Mouse (Mus musculus): ENCODE data around the gene Qrich2.
A peak's percentile ranks its signal among the peaks of the same experiment; 100 is the strongest.
"Not testable (repeated sequence)": the region's sequence is repeated elsewhere in the genome, so short reads cannot be mapped to it uniquely, and the experiment has no call there.

Qrich2 gene

DNA sequence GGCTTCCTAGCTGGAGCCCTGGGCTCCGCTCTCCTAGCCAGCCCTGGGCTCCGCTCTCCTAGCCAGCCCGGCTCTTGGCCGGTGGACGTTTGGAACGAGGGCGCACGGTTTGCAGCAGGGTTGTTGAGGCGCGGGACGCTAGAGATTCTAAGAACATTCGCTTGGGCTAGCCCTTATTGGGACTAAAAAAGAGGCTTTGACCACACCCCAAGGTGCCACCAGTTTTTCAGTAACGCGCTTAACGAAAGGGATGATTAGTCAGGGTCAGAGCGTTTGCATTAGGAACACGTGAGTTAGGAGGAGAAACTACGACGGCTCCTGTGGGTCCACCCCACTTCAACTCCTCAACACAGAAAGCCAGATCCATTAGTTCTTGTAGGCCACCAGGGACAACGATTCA is at the start of gene Qrich2:
Gene Qrich2, minus strand, starts transcription at position 101 of the 400 bp plus-strand sequence.
- DNase-seq, result no peak

DNA sequence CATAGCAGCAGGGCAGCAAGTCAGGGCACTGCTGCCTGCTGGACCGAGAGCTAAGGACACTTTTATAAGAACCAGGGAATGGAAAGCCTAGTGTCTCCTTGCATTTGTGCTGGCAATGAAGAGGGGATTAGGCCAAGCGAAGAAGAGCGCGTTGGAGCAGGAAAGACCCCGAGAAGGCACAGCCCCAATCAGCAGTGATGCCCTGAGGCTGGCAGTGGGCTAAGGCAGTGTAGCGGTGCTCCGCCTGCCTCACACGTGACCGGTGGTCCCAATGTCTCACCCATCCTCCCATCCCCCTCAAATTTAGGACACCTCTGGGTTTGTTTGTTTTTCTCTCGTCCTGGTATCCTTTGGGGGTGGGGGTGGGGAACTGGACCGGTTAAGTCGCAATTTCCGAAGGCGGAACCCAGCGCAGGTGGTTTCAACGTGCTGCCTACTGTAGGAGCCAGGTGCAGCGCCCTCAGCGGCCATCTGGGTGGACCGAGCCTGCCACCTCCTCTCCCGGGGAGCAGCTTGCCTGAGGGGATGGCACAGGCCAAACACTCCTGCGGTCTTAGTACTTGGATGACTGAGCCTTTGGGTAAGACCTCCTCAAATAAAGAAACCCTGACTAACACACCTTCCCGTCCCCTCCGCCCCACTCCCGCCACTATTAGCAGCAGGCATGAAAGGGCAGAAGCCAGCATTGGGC is 49.4 kb upstream of the Qrich2 start:
- peak; percentile 30 to 73 for DNase-seq

GRCm38 (mm10) chr11:116513531-116514038 is 47.5 kb upstream of the Qrich2 start:
- DNase-seq, result no peak

DNA sequence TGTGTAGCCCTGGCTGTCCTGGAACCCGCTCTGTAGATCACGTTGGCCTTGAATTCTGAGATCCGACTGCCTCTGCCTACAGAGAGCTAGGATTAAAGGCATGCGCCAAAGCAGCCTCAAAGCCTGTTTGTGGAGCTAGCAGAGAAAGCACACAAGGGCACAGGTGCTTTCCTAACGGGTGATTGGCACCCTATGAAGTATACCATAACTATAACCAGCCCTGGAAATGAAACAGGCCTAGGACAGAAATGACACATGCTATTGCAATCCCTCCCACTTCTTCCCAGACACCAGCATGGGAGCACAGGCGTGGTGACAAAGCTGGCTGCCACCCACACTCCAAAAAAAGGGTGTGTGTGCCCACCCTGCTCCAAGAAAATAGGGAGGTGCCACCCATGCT is 46.9 kb upstream of the Qrich2 start:
- DNase-seq, result peak in 1 of 2 experiments; percentile 19

DNA sequence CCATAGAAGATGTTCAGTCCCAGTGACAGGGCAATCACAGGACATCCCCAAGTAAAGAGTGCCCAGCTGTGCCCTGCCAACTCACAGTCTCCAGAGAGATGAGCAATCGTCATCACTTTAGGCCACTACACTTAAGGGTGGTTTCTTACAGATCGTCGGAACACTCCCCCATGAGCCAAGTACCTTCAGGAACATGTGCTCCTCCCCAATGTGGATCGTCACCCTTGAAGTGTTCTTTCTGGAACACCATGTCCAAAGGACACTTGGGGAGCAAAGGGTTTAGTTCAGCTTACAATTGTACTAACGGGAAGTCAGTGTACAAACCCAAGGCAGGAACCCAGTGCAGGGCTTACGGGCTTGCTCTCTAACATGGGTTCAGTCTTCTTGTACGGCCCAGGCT is 46.1 kb upstream of the Qrich2 start:
- DNase-seq, result peak in 1 of 2 experiments; percentile 8

- peak in 1 of 2 experiments; percentile 23 for DNase-seq
Observed at GRCm38 (mm10) chr11:116511301-116511868, 45.3 kb upstream of the Qrich2 start.

DNA sequence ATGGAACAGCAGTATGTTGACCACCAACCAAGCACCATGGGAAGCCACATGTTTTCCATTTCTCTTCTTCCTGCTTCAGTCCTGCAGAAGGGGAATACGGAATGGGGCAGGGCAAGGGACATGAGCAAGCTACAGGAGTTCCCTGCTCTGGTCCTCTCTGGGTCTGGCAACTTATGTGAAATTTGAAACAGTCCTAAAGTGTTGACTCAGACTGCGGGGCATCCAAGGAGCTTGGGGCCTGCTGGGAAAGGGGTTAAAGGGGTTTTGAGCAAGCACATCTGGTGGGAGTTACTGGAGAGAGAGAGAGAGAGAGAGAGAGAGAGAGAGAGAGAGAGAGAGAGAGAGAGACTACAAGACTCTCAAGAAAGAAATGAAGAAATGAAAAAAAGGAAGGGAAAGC is 42.6 kb upstream of the Qrich2 start:
- DNase-seq, result no peak

DNA sequence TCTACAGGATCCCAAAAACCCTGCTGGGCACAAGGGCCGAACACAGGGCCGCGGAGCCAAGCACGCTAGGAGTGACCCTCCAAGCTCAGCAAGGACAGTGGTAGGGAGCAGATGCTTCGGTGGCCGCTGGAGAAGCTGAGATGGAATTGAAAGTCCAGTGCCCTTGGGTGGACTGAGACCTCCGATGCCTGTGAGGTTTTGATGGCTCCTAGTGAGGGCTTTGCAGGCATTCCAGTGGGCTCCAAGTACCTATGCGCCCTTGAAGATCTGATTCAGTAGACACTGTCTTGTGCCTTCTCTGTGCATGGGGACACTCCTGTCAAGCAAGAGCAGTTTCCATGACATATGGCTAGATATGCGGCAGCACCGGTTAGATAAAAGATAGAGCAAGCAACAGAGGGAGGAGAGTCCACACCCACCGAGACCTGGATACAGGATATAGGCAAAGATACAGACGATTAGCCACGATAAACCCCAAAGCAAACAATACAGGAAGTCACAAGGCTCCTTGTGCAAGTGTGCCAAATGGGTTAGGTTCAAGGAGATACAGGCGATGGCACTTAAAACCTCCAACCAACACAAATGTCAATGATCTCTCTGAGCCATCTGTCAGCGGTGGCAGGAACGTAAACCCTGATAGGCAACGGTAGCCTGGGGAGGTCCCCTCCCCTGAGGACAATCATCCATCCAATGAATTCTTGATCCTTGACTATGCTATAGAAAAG is 40.3 kb upstream of the Qrich2 start:
- DNase-seq, result no peak

- DNase-seq, result no peak
Observed at GRCm38 (mm10) chr11:116505573-116505972, 39.5 kb upstream of the Qrich2 start.

GRCm38 (mm10) chr11:116504516-116504915 is 38.5 kb upstream of the Qrich2 start:
- DNase-seq, result no peak

- peak in 1 of 2 experiments; percentile 35 for DNase-seq
Observed at GRCm38 (mm10) chr11:116501005-116501746, 35.1 kb upstream of the Qrich2 start.

DNA sequence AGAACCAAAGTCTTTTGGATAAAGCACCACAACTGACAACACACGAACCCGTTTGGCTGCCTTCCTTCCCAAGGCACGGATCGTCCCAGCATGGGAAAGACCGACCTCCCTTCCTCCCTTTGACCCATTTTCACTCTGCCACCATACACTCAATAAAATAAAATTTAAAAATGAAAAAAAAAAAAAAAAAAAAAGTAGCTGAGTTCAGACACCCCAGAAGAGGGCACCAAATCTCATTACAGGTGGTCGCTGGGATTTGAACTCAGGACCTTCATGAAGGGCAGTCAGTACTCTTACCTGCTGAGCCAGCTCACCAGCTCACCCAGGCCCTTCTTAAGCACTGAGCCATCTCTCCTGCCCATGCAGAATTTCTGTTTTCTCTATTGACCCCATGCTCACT is 33.0 kb upstream of the Qrich2 start:
- DNase-seq, result no peak

- no peak for DNase-seq
Observed at GRCm38 (mm10) chr11:116498596-116498995, 32.6 kb upstream of the Qrich2 start.

- no peak for DNase-seq
Observed at GRCm38 (mm10) chr11:116497313-116497712, 31.3 kb upstream of the Qrich2 start.

DNA sequence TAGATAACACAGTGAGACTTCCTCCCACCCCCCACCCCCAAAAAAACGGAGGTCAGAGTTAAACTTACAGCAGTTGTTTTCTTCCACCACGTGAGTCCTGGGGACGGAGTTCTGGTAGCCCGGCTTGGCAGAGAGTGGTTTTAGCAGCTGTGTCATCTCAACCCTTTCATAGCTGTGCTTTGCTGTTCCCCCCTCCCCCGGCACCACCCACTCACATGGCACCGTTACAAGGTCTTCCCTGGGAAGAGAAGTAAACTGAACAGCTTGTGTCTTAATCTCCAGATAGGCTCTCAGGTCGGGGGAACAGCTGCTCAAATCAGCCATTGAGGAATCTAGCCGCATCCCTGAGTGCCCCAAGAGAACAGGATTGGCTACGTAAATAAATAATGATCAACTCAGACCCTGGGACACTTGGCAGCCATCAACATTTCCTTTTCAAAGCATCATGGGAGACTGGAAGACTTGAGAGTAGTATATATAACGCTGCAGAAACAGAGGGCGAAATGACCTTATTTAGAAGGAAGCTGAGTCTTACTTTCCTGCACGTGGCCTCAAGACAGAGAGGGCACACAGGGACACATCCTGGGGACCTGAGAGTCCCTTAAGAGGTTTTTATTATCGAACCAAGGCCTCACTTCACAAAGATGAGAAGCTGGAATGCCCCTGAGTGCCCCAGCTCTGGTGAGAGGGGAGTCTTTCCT is 28.6 kb upstream of the Qrich2 start:
- DNase-seq, result peak; percentile 73 to 85

GRCm38 (mm10) chr11:116493795-116494252 is 27.8 kb upstream of the Qrich2 start, which contains the start of gene Prpsap1:
Prpsap1 (minus strand) TSS chr11:116494202.
- DNase-seq, result peak; percentile 67 to 73

DNA sequence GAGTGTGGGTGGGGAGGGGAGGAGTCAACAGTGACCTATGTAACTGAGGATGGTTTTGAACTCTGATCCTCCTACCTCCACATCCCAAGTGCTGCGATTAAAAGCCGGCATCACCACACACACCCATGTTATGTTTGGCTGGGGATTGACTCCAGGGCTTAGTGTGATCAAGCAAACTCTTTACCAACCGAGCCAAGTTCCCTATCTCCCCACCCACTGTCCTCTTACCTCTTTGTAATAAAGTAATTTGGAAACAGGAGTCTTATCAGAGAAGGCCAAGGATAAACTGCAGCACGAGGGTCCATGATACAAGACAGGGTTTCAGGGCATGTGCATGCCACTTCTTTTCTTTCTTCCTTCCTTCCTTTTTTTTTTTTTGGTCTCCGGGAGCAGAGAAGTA is 27.1 kb upstream of the Qrich2 start:
- no peak for DNase-seq

- DNase-seq, result not testable (repeated sequence)
Observed at GRCm38 (mm10) chr11:116492507-116492906, 26.5 kb upstream of the Qrich2 start.

GRCm38 (mm10) chr11:116491338-116491737 is 25.3 kb upstream of the Qrich2 start:
- no peak for DNase-seq

- peak; percentile 90 to 92 for DNase-seq
Observed at GRCm38 (mm10) chr11:116490232-116491107, 24.4 kb upstream of the Qrich2 start.

- DNase-seq, result peak; percentile 33 to 67
Observed at GRCm38 (mm10) chr11:116489771-116490231, 23.8 kb upstream of the Qrich2 start.
